Mouse (Mus musculus) megakaryocyte, embryonic 14.5 days (primary cell): ENCODE results near the gene BC030499.

Source experiments
- FLI1 ChIP-seq: IDR thresholded peaks from 2 replicates; pipeline ENCODE4 v1.6.1; 2012; ENCODE audit warnings: low read length, inconsistent platforms, mixed read lengths
- GATA1 ChIP-seq: IDR thresholded peaks from 3 replicates; pipeline ENCODE4 v1.6.1; 2012; ENCODE audit warnings: mixed read lengths, low read length, inconsistent platforms, borderline replicate concordance

- TF ChIP-seq GATA1 (no peak), FLI1 (no peak; the same call in 1 of the 2 replicates)
Observed at GRCm38 (mm10) chr11:78301357-78302084, 10.9 kb downstream of the BC030499 start, which contains the start of gene Spag5.
